Mouse (Mus musculus) heart, postnatal 14 days (tissue): Measurements from ENCODE around the gene Sf3a3. TPM values are rescaled to one million over a fixed set of nuclear protein-coding genes. Genes with fewer than 3 reads are reported as not detected.

Experiments used
- DNase-seq, 2 experiments: peaks; one replicate each; pipeline ENCODE4 v3.0.0; 2021 to 2022
- intact Hi-C: fragments of 180-260 bp; cut with DNase I; formaldehyde crosslinking; loops from one replicate; pipeline ENCODE4 v1.15.1; 2025
- microRNA-seq, 2 experiments: library from miRNA; unstranded; fragments of <30 nt; microRNA quantifications; one replicate each; pipeline ENCODE4 v1.2.0; 2021 to 2022
- total RNA-seq, 2 experiments: library from RNA; stranded (reverse); gene quantifications; 2 replicates each; pipeline ENCODE4 v1.2.3; 2021

The Sf3a3 gene
- total RNA-seq, 2 experiments from 2014 or later = 19.2 to 21.5 TPM

DNA sequence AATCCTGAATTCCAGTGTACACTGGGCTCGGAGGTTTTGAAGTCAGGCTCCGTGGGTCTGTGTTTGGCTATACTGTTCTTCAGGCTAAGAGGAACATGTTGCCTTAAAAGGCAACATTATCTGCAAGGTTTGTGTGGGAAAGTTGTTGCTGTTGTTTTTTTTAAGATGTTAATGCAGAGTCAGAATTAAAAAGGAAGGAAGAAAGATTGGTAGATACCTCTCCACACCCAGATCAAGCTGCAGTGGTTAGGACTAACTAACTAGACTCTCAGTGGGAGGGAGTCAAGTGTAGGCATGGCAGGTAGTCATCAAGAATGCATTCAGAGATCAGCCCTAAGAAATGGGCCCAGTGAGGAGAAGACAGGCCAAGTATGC, 52.0 kb downstream of the Sf3a3 start:
- DNase-seq = no peak
- intact Hi-C loops = no loop called here

DNA sequence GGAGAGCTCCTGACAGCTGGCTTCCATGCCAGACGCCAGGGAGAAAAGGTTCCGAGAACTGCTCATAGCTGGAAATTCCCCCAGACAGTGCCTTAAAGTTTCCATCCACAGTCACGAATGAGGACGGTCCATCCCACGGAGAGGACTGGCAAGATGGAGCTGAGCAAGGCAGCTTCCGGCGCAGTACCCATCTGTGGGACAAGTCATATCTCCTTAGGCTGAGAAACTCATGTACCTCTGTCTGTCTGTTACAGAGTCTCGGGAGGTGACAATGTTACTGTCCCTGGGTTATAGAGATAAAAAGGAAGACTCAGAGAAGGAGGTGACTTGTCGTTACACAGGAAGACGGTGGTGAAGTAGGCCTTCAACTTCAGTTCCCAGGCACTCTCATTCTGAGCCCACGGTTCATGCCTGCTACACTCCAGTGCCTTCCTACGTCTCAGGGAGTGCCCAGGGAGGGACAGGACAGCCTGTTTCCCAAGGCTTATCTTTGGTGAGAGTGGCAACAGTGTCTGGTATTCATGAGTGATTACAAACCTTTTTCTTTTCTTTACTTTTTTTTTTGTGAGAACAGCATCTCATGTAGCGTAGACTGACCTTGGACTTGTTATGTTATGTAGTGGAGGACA, 54.5 kb downstream of the Sf3a3 start:
- intact Hi-C loops = no loop called here
- no peak for DNase-seq

DNA sequence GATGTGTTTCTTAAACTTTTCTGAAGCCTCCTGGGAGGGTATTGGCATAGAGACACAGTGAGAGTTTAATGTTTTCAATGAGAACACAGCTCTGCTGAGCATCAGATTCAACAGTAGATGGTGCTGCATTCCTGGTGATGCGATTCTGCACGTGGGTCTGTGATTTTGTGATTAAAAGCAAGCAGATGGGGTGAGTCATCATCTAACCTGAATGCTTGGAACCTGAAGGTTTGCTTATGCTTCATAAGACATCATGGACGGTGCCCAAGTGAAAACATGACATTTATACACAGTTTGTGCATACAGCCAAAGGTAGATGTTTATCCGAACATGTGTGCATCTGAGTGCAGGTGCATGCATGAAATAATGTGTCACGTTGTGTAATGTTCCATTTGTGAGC, 56.0 kb downstream of the Sf3a3 start:
- no peak for DNase-seq
- intact Hi-C loops = no loop called here

- no peak for DNase-seq
- intact Hi-C loops = no loop called here
These were observed 57.5 kb downstream of the Sf3a3 start for GRCm38 (mm10) chr4:124772125-124772524.

GRCm38 (mm10) chr4:124773449-124773848, 58.9 kb downstream of the Sf3a3 start:
- intact Hi-C loops = no loop called here
- no peak for DNase-seq

- intact Hi-C loops = no loop called here
- DNase-seq = no peak
These were observed 59.4 kb downstream of the Sf3a3 start for GRCm38 (mm10) chr4:124773995-124774394.

DNA sequence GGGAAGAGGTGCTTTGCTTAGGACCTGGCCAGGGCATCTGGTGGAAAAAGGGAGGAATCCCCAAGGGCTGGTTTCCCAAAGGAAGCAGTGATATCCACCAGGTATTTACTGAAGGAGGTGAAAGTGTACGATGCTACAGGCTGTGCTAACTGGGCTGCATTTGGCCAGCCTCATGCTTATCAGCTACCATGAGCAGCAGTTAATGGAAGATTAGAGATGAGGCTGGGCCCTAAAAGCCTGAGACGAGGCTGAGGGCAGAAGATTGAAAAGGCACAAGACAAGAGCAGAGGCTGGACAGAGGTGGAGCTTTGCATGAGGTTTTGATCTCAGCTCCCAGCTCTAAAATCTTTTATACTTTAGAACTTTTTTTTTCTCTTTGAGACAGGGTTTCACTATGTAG, 59.9 kb downstream of the Sf3a3 start:
- no peak for DNase-seq
- intact Hi-C loops = no loop called here

GRCm38 (mm10) chr4:124781361-124781760, 66.8 kb downstream of the Sf3a3 start:
- intact Hi-C loops = no loop called here
- no peak for DNase-seq

Small RNA genes lying within 50 kb of the gene (microRNA-seq; reads per million reads assigned to microRNA genes)
- gene Gm24721 = 0 reads per million in 2 experiments
- gene Mir697 = 0 reads per million in 2 experiments
- gene Mir698 = 0 to 0.85 reads per million in 2 experiments

Other genes starting within 250 kb of the Sf3a3 start
- not detected for gene 3100002H09Rik, start 104.0 kb upstream of the Sf3a3 start, total RNA-seq
- gene Pou3f1, start 58.0 kb upstream of the Sf3a3 start, total RNA-seq = under 1 TPM in 1 of 2 experiments, not detected in 1; 0.07 TPM
- 10 to 100 TPM; 11.6 to 12.0 TPM for gene Utp11, start 21.2 kb upstream of the Sf3a3 start, total RNA-seq
- 10 to 100 TPM; 13.0 to 13.9 TPM for gene Fhl3, start 14.1 kb upstream of the Sf3a3 start, total RNA-seq
- 10 to 100 TPM; 12.5 to 13.6 TPM for gene Inpp5b, start 27.1 kb downstream of the Sf3a3 start, total RNA-seq
- gene Mtf1, start 87.3 kb downstream of the Sf3a3 start, total RNA-seq = 10 to 100 TPM; 12.8 to 15.7 TPM
- gene Yrdc, start 135.9 kb downstream of the Sf3a3 start, total RNA-seq = 10 to 100 TPM; 17.5 to 17.9 TPM
- 10 to 100 TPM; 23.9 to 24.8 TPM for gene 1110065P20Rik, start 136.4 kb downstream of the Sf3a3 start, total RNA-seq
- under 1 TPM; 0.10 to 0.17 TPM for gene Maneal, start 147.4 kb downstream of the Sf3a3 start, total RNA-seq
- gene Epha10, start 166.1 kb downstream of the Sf3a3 start, total RNA-seq = not detected
- gene 9930104L06Rik, start 222.3 kb downstream of the Sf3a3 start, total RNA-seq = 10 to 100 TPM in 1 of 2 experiments, 1 to 10 TPM in 1; 9.8 to 10.2 TPM
- gene Cdca8, start 224.5 kb downstream of the Sf3a3 start, total RNA-seq = 1 to 10 TPM; 3.6 to 7.0 TPM